Mouse (Mus musculus) CH12.LX (cell line): Measurements from ENCODE around the gene Riok1. TPM values are rescaled to one million over a fixed set of nuclear protein-coding genes. Genes with fewer than 3 reads are reported as not detected.

Source experiments
- DNase-seq: peaks from one replicate; pipeline ENCODE4 v3.0.0-alpha.2; 2013; ENCODE audit errors: extremely low read depth
- H3K27ac ChIP-seq: 2 replicates; pipeline ENCODE4 v1.5.1; 2012; ENCODE audit warnings: low read depth, mild to moderate bottlenecking, control low read depth, moderate library complexity; ENCODE audit not compliant: insufficient read depth
- H3K27me3 ChIP-seq: replicated peaks from 2 replicates; pipeline ENCODE3; 2012; ENCODE audit warnings: inconsistent platforms
- H3K36me3 ChIP-seq, 2 experiments: replicated peaks in 1 of 2; 2 replicates each; pipeline versions ENCODE3 to v1.6.1; 2012; ENCODE audit warnings: inconsistent platforms in 1 of 2, low read length in 1 of 2, mild to moderate bottlenecking in 1 of 2, mixed read lengths in 1 of 2, moderate library complexity in 1 of 2; ENCODE audit not compliant: control insufficient read depth in 1 of 2, insufficient read depth in 1 of 2
- H3K4me1 ChIP-seq, 2 experiments: 2 replicates each; pipeline ENCODE4 v1.6.1; 2012; ENCODE audit warnings: inconsistent platforms in 1 of 2, moderate library complexity in 1 of 2; ENCODE audit not compliant: insufficient read depth in 2 of 2, control insufficient read depth in 1 of 2
- H3K4me2 ChIP-seq: 2 replicates; pipeline ENCODE4 v1.6.1; 2012; ENCODE audit warnings: low read depth, mild to moderate bottlenecking, control low read depth; ENCODE audit not compliant: poor library complexity, insufficient read depth, severe bottlenecking
- H3K4me3 ChIP-seq, 3 experiments: fragments of 150-350 bp in 1 of 3; sonication (generic) in 1 of 3; replicated peaks in 1 of 3; 2 replicates each; pipeline versions ENCODE3 to v1.5.1; 2011 to 2012; ENCODE audit warnings: low read depth in 2 of 3, low read length in 2 of 3, mild to moderate bottlenecking in 2 of 3, moderate library complexity in 2 of 3, control low read depth in 1 of 3, improper control_type of control experiment in 1 of 3, inconsistent platforms in 1 of 3, mixed read lengths in 1 of 3; ENCODE audit not compliant: poor library complexity in 1 of 3
- H3K79me2 ChIP-seq: replicated peaks from 2 replicates; pipeline ENCODE4 v1.6.1; 2012; ENCODE audit warnings: mild to moderate bottlenecking, moderate library complexity; ENCODE audit not compliant: control insufficient read depth, poor library complexity, insufficient read depth, severe bottlenecking; ENCODE audit errors: extremely low read depth
- H3K9ac ChIP-seq: 2 replicates; pipeline ENCODE4 v1.6.1; 2012; ENCODE audit warnings: low read depth, mild to moderate bottlenecking, control low read depth, moderate library complexity; ENCODE audit not compliant: insufficient read depth
- H3K9me3 ChIP-seq: replicated peaks from 2 replicates; pipeline ENCODE3; 2012; ENCODE audit warnings: low read length, inconsistent platforms, mixed read lengths
- CHD1 ChIP-seq: IDR thresholded peaks from 2 replicates; pipeline ENCODE4 v1.6.1; 2012; ENCODE audit warnings: low read depth, low read length, improper control_type of control experiment, inconsistent platforms
- CHD2 ChIP-seq: IDR thresholded peaks from 2 replicates; pipeline ENCODE4 v1.6.1; 2011; ENCODE audit warnings: low read length, improper control_type of control experiment
- CTCF ChIP-seq, 2 experiments: IDR thresholded peaks in 1 of 2; conservative IDR thresholded peaks in 1 of 2; 2 replicates each; pipeline ENCODE4 v1.5.1; 2011 to 2012; ENCODE audit warnings: low read depth in 2 of 2, low read length in 2 of 2, improper control_type of control experiment in 1 of 2, inconsistent platforms in 1 of 2, mild to moderate bottlenecking in 1 of 2, moderate library complexity in 1 of 2
- E2F4 ChIP-seq: IDR thresholded peaks from 2 replicates; pipeline ENCODE4 v1.6.1; 2011; ENCODE audit warnings: low read depth, low read length, improper control_type of control experiment; ENCODE audit not compliant: insufficient replicate concordance
- ELF1 ChIP-seq: IDR thresholded peaks from 2 replicates; pipeline ENCODE4 v1.6.1; 2014; ENCODE audit warnings: low read depth, mild to moderate bottlenecking, inconsistent platforms, low read length, improper control_type of control experiment
- EP300 ChIP-seq: IDR thresholded peaks from 2 replicates; pipeline ENCODE4 v1.6.1; 2011; ENCODE audit warnings: low read length, improper control_type of control experiment
- ETS1 ChIP-seq: conservative IDR thresholded peaks from 2 replicates; pipeline ENCODE4 v1.6.1; 2012; ENCODE audit warnings: low read depth, mild to moderate bottlenecking, inconsistent platforms, low read length, improper control_type of control experiment, moderate library complexity
- GABPA ChIP-seq: IDR thresholded peaks from 2 replicates; pipeline ENCODE4 v1.6.1; 2012; ENCODE audit warnings: low read depth, low read length, improper control_type of control experiment, inconsistent platforms; ENCODE audit not compliant: insufficient replicate concordance
- IRF4 ChIP-seq: IDR thresholded peaks from 2 replicates; pipeline ENCODE4 v1.6.1; 2014; ENCODE audit warnings: low read depth, mild to moderate bottlenecking, inconsistent platforms, low read length, improper control_type of control experiment
- JUN ChIP-seq: IDR thresholded peaks from 2 replicates; pipeline ENCODE4 v1.6.1; 2011; ENCODE audit warnings: low read depth, mild to moderate bottlenecking, low read length, improper control_type of control experiment, moderate library complexity; ENCODE audit not compliant: insufficient read depth
- JUND ChIP-seq: conservative IDR thresholded peaks from 2 replicates; pipeline ENCODE4 v1.6.1; 2011; ENCODE audit warnings: low read depth, low read length, improper control_type of control experiment
- MAX ChIP-seq: IDR thresholded peaks from 2 replicates; pipeline ENCODE4 v1.6.1; 2011; ENCODE audit warnings: low read length, improper control_type of control experiment
- MEF2A ChIP-seq: IDR thresholded peaks from 2 replicates; pipeline ENCODE4 v1.6.1; 2014; ENCODE audit warnings: low read depth, mild to moderate bottlenecking, inconsistent platforms, low read length, improper control_type of control experiment, borderline replicate concordance
- MXI1 ChIP-seq: IDR thresholded peaks from 2 replicates; pipeline ENCODE4 v1.6.1; 2011; ENCODE audit warnings: mild to moderate bottlenecking, low read depth, low read length, improper control_type of control experiment
- MYC ChIP-seq: IDR thresholded peaks from 2 replicates; pipeline ENCODE4 v1.6.1; 2011; ENCODE audit warnings: low read depth, mild to moderate bottlenecking, improper control_type of control experiment, low read length
- POLR2A ChIP-seq: IDR thresholded peaks from 2 replicates; pipeline ENCODE4 v1.6.1; 2011; ENCODE audit warnings: low read depth, mild to moderate bottlenecking, improper control_type of control experiment, low read length
- RAD21 ChIP-seq: IDR thresholded peaks from 2 replicates; pipeline ENCODE4 v1.6.1; 2011; ENCODE audit warnings: low read depth, mild to moderate bottlenecking, low read length, improper control_type of control experiment, moderate library complexity
- SMC3 ChIP-seq: IDR thresholded peaks from 2 replicates; pipeline ENCODE4 v1.6.1; 2011; ENCODE audit warnings: low read depth, low read length, improper control_type of control experiment
- TBP ChIP-seq: conservative IDR thresholded peaks from 2 replicates; pipeline ENCODE4 v1.6.1; 2011; ENCODE audit warnings: low read depth, low read length, improper control_type of control experiment
- UBTF ChIP-seq: IDR thresholded peaks from 2 replicates; pipeline ENCODE4 v1.6.1; 2012; ENCODE audit warnings: low read depth, mild to moderate bottlenecking, inconsistent platforms, low read length, improper control_type of control experiment, moderate library complexity
- ZKSCAN1 ChIP-seq: IDR thresholded peaks from 2 replicates; pipeline ENCODE4 v1.6.1; 2012; ENCODE audit warnings: low read depth, inconsistent platforms, low read length, improper control_type of control experiment, borderline replicate concordance
- ZMIZ1 ChIP-seq: IDR thresholded peaks from 2 replicates; pipeline ENCODE4 v1.6.1; 2012; ENCODE audit warnings: low read depth, mild to moderate bottlenecking, inconsistent platforms, low read length, improper control_type of control experiment
- ZNF384 ChIP-seq: IDR thresholded peaks from 2 replicates; pipeline ENCODE4 v1.6.1; 2012; ENCODE audit warnings: low read depth, low read length, improper control_type of control experiment, inconsistent platforms
- dilution Hi-C: fragments of 300-500 bp; cut with MboI; formaldehyde crosslinking; loops from 2 replicates; pipeline ENCODE4 v1.14.3; 2020; ENCODE audit warnings: low sequenced_read_pairs; ENCODE audit not compliant: extremely low pct_unique_long_range_greater_than_20kb, extremely low pct_ligation_motif_present
- in situ Hi-C: fragments of 300-500 bp; cut with MboI; formaldehyde crosslinking; loops from 3 replicates; pipeline ENCODE4 v1.14.3; 2019; ENCODE audit warnings: low sequenced_read_pairs, low pct_ligation_motif_present, low pct_unique_long_range_greater_than_20kb, mixed read lengths
- polyA plus RNA-seq: library from polyadenylated mRNA; unstranded; fragments of >175 nt; gene quantifications from 2 replicates; pipeline ENCODE4 v1.2.1, GENCODE M21; 2012; ENCODE audit warnings: low read depth; ENCODE audit not compliant: insufficient read length
- total RNA-seq, 2 experiments: library from RNA; depleted of rRNA; stranded (reverse); fragments of 300-350 nt in 1 of 2; fragments of >200 nt in 1 of 2; gene quantifications; 2 replicates each; pipeline ENCODE4 v1.2.3; 2012 to 2014

Riok1 gene
- total and polyA plus RNA-seq, 3 experiments, result 33.9 to 67.0 (median 52.4) TPM

DNA sequence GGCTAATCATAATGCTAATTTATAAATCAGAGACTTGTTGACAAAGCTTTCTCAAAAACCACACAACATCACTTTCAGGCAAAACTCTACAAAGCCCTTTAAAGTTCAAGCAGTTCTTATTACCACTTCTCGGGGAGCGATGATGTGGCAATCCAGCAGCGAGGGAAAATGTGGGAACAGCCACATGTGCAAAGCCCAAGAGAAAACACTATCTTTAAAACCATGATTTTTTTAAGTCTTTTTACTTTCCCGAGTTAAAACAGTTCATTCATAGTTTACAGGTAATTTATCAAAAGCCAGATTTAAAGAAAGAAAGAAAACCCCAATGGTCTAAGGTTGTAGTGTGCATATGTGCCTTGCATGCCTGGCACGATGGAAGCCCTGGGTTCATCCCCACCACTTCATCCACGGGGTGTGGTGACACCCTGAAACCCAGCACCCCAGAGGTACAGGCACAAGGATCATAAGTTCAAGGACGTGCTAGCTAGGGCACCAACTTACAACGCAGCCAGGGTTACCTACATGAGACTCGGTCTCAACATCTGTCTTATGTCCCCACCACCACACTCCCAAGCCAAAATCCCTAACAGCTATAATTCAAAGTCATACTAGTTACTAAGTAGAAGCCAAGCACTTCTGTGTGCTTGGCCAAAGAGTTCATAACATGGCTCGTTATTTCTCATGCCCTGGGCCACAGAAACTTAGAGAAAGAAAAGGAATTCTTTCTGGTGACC lies 44.0 kb upstream of the Riok1 start:
- H3K27ac ChIP-seq, result no peak overlapping the region
- H3K4me1 ChIP-seq, result peaks cover 3 to 29% of the 10 kb centered on the region in 2 experiments
- in situ Hi-C loops (no loop called here), dilution Hi-C loops (no loop called here)
- no peak for DNase-seq
- peak overlapping the region; percentile 99 for H3K9ac ChIP-seq
- TF ChIP-seq RAD21, result no peak
- TF ChIP-seq UBTF, result no peak
- no peak for TF ChIP-seq ELF1
- TF ChIP-seq ZMIZ1, result no peak
- TF ChIP-seq SMC3, result no peak
- no peak for TF ChIP-seq ZNF384
- TF ChIP-seq MXI1, result peak; percentile 24; the same call in 1 of the 2 replicates
- TF ChIP-seq ZKSCAN1, result no peak
- no peak for TF ChIP-seq MEF2A
- no peak for TF ChIP-seq JUND
- no peak for TF ChIP-seq GABPA
- TF ChIP-seq POLR2A, result no peak; the same call in 1 of the 2 replicates
- no peak for TF ChIP-seq CTCF (conservative IDR thresholded peaks at IDR 0.05 in 1 of 2, IDR thresholded peaks at IDR 0.05 in 1 of 2; ENCODE audit: low read depth in 2 of 2, low read length in 2 of 2)
- TF ChIP-seq TBP, result no peak
- no peak for TF ChIP-seq IRF4
- TF ChIP-seq JUN, result no peak
- peak; percentile 39; the same call in 1 of the 2 replicates for TF ChIP-seq MAX
- no peak; the same call in 1 of the 2 replicates for TF ChIP-seq CHD1
- peak; percentile 73; the same call in 1 of the 2 replicates for TF ChIP-seq MYC
- H3K79me2 ChIP-seq, result peaks cover 55% of the 10 kb centered on the region
- peak overlapping the region; percentile 83 to 97 (median 94) for H3K4me3 ChIP-seq
- peaks cover 5% of the 10 kb centered on the region for H3K9me3 ChIP-seq
- peak overlapping the region; percentile 18; the same call in 1 of the 2 replicates for H3K4me2 ChIP-seq
- H3K27me3 ChIP-seq, result no peaks in the 10 kb centered on the region
- H3K36me3 ChIP-seq, result peaks cover 29 to 36% of the 10 kb centered on the region in 2 experiments

DNA sequence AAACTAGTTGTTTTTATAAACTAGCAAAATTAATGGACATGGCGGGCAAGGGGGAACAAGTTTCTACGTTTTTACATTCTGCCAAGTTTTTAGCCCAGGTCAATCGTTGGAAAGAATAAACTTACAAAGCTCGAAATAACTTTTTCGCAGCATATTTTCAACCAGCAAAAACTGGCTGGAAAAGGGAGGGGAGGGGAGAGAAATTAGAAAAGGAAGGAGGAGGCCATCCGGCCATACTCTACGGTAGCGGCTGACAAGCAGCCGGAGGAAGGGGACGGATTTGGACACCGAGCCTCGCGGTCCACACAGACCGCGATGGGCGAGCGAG lies 43.5 kb upstream of the Riok1 start:
- Histone ChIP-seq H3K4me3 (peak overlapping the region; percentile 83 to 97 (median 94)), H3K4me1 (peaks cover 3 to 31% of the 10 kb centered on the region in 2 experiments), H3K9ac (peak overlapping the region; percentile 99), H3K4me2 (peak overlapping the region; percentile 18; the same call in 1 of the 2 replicates), H3K36me3 (peaks cover 25 to 30% of the 10 kb centered on the region in 2 experiments), H3K27me3 (no peaks in the 10 kb centered on the region), H3K9me3 (peaks cover 5% of the 10 kb centered on the region), H3K79me2 (peaks cover 49% of the 10 kb centered on the region), H3K27ac (peak overlapping the region; percentile 24; the same call in 1 of the 2 replicates)
- dilution Hi-C loops, result no loop called here
- no peak for DNase-seq
- in situ Hi-C loops, result no loop called here
- TF ChIP-seq EP300 (no peak), POLR2A (no peak), JUND (no peak), ETS1 (no peak), CHD2 (no peak), E2F4 (no peak), MYC (no peak), CHD1 (no peak), MAX (no peak), TBP (no peak), MXI1 (no peak)
